ENCODE assay signal across 7 mouse cellular contexts in genomic region chr16:50841677-50842580, GRCm38 (mm10).
DNase-seq lines count a peak whose midpoint lies in the region; ATAC-seq and TF ChIP-seq lines count a peak whose summit lies in the region.

No protein-coding gene starts in this region.

- no peaks in the 10 kb centered on the region for H3K27me3 ChIP-seq in hindbrain, postnatal 0 days (ENCODE audit: insufficient read depth, low read length)

- WGBS in hindbrain, postnatal 0 days = 30% methylated on average over 15 of the region's 15 CpGs

- peak; percentile 83 for ATAC-seq in frontal cortex, adult (ENCODE audit: low TSS enrichment)
- peak; percentile 86 for ATAC-seq in hindbrain, postnatal 0 days
- ATAC-seq in megakaryocyte, adult 5-6 weeks (ENCODE audit: poor library complexity, severe bottlenecking) = peak; percentile 64

- H3K9ac ChIP-seq in hindbrain, postnatal 0 days (replicated peaks; ENCODE audit: low read length) = no peak overlapping the region; the same call in 1 of the 2 replicates

- DNase-seq in ZHBTc4 (ENCODE audit: low read depth, low spot score) = peak; percentile 84
- DNase-seq in cerebellum, adult 8-10 months = peak; percentile 44
- peak; percentile 96 for DNase-seq in hindbrain, postnatal 0 days (ENCODE audit: low spot score)
- peak; percentile 63 for DNase-seq in left cerebral cortex, adult 11 months (ENCODE audit: low spot score)
- DNase-seq in right cerebral cortex, postnatal 25 days = peak; percentile 77

- no peak overlapping the region for H3K27ac ChIP-seq in hindbrain, postnatal 0 days

- H3K4me3 ChIP-seq in hindbrain, postnatal 0 days (ENCODE audit: low read length) = peak overlapping the region; percentile 14

- no peaks in the 10 kb centered on the region for H3K9me3 ChIP-seq in hindbrain, postnatal 0 days (ENCODE audit: low read length)

- peak overlapping the region; percentile 49 for H3K4me2 ChIP-seq in hindbrain, postnatal 0 days (ENCODE audit: low read depth, low read length)

- peak; percentile 97 for TF ChIP-seq CTCF in hindbrain, postnatal 0 days (IDR thresholded peaks at IDR 0.05; ENCODE audit: low read depth)

- H3K36me3 ChIP-seq in hindbrain, postnatal 0 days (ENCODE audit: insufficient read depth, low read length) = no peaks in the 10 kb centered on the region

- no peaks in the 10 kb centered on the region for H3K4me1 ChIP-seq in hindbrain, postnatal 0 days (ENCODE audit: insufficient read depth, low read length)

Comparison
In these comparisons a context has a peak if more than half of its experiments do, and no peak if none do; other contexts are left out.
1. DNase-seq: peak in every context shown above with its lines; median percentile 96 in hindbrain, postnatal 0 days; 84 in ZHBTc4; 77 in right cerebral cortex, postnatal 25 days; 63 in left cerebral cortex, adult 11 months; 44 in cerebellum, adult 8-10 months.